Mouse (Mus musculus) CH12.LX (cell line): ENCODE results near the gene Ube2ql1. TPM values are rescaled to one million over a fixed set of nuclear protein-coding genes. Genes with fewer than 3 reads are reported as not detected.

ENCODE experiments used
- DNase-seq: peaks from one replicate; pipeline ENCODE4 v3.0.0-alpha.2; 2013; ENCODE audit errors: extremely low read depth
- H3K27ac ChIP-seq: 2 replicates; pipeline ENCODE4 v1.5.1; 2012; ENCODE audit warnings: low read depth, mild to moderate bottlenecking, control low read depth, moderate library complexity; ENCODE audit not compliant: insufficient read depth
- H3K27me3 ChIP-seq: replicated peaks from 2 replicates; pipeline ENCODE3; 2012; ENCODE audit warnings: inconsistent platforms
- H3K36me3 ChIP-seq, 2 experiments: replicated peaks in 1 of 2; 2 replicates each; pipeline versions ENCODE3 to v1.6.1; 2012; ENCODE audit warnings: inconsistent platforms in 1 of 2, low read length in 1 of 2, mild to moderate bottlenecking in 1 of 2, mixed read lengths in 1 of 2, moderate library complexity in 1 of 2; ENCODE audit not compliant: control insufficient read depth in 1 of 2, insufficient read depth in 1 of 2
- H3K4me1 ChIP-seq, 2 experiments: 2 replicates each; pipeline ENCODE4 v1.6.1; 2012; ENCODE audit warnings: inconsistent platforms in 1 of 2, moderate library complexity in 1 of 2; ENCODE audit not compliant: insufficient read depth in 2 of 2, control insufficient read depth in 1 of 2
- H3K4me2 ChIP-seq: 2 replicates; pipeline ENCODE4 v1.6.1; 2012; ENCODE audit warnings: low read depth, mild to moderate bottlenecking, control low read depth; ENCODE audit not compliant: poor library complexity, insufficient read depth, severe bottlenecking
- H3K4me3 ChIP-seq, 3 experiments: fragments of 150-350 bp in 1 of 3; sonication (generic) in 1 of 3; replicated peaks in 1 of 3; 2 replicates each; pipeline versions ENCODE3 to v1.5.1; 2011 to 2012; ENCODE audit warnings: low read depth in 2 of 3, low read length in 2 of 3, mild to moderate bottlenecking in 2 of 3, moderate library complexity in 2 of 3, control low read depth in 1 of 3, improper control_type of control experiment in 1 of 3, inconsistent platforms in 1 of 3, mixed read lengths in 1 of 3; ENCODE audit not compliant: poor library complexity in 1 of 3
- H3K79me2 ChIP-seq: replicated peaks from 2 replicates; pipeline ENCODE4 v1.6.1; 2012; ENCODE audit warnings: mild to moderate bottlenecking, moderate library complexity; ENCODE audit not compliant: control insufficient read depth, poor library complexity, insufficient read depth, severe bottlenecking; ENCODE audit errors: extremely low read depth
- H3K9ac ChIP-seq: 2 replicates; pipeline ENCODE4 v1.6.1; 2012; ENCODE audit warnings: low read depth, mild to moderate bottlenecking, control low read depth, moderate library complexity; ENCODE audit not compliant: insufficient read depth
- H3K9me3 ChIP-seq: replicated peaks from 2 replicates; pipeline ENCODE3; 2012; ENCODE audit warnings: low read length, inconsistent platforms, mixed read lengths
- CHD2 ChIP-seq: IDR thresholded peaks from 2 replicates; pipeline ENCODE4 v1.6.1; 2011; ENCODE audit warnings: low read length, improper control_type of control experiment
- E2F4 ChIP-seq: IDR thresholded peaks from 2 replicates; pipeline ENCODE4 v1.6.1; 2011; ENCODE audit warnings: low read depth, low read length, improper control_type of control experiment; ENCODE audit not compliant: insufficient replicate concordance
- ELF1 ChIP-seq: IDR thresholded peaks from 2 replicates; pipeline ENCODE4 v1.6.1; 2014; ENCODE audit warnings: low read depth, mild to moderate bottlenecking, inconsistent platforms, low read length, improper control_type of control experiment
- HCFC1 ChIP-seq: IDR thresholded peaks from 2 replicates; pipeline ENCODE4 v1.6.1; 2012; ENCODE audit warnings: low read depth, mild to moderate bottlenecking, inconsistent platforms, low read length, improper control_type of control experiment
- MEF2A ChIP-seq: IDR thresholded peaks from 2 replicates; pipeline ENCODE4 v1.6.1; 2014; ENCODE audit warnings: low read depth, mild to moderate bottlenecking, inconsistent platforms, low read length, improper control_type of control experiment, borderline replicate concordance
- NELFE ChIP-seq: IDR thresholded peaks from 2 replicates; pipeline ENCODE4 v1.6.1; 2011; ENCODE audit warnings: low read depth, low read length, improper control_type of control experiment
- PAX5 ChIP-seq: IDR thresholded peaks from 2 replicates; pipeline ENCODE4 v1.6.1; 2012; ENCODE audit warnings: low read length, inconsistent platforms, mixed read lengths
- RCOR1 ChIP-seq: conservative IDR thresholded peaks from 2 replicates; pipeline ENCODE4 v1.6.1; 2012; ENCODE audit warnings: low read depth, mild to moderate bottlenecking, inconsistent platforms, low read length, improper control_type of control experiment
- TCF12 ChIP-seq: IDR thresholded peaks from 2 replicates; pipeline ENCODE4 v1.6.1; 2014; ENCODE audit warnings: low read depth, mild to moderate bottlenecking, inconsistent platforms, low read length, improper control_type of control experiment
- USF2 ChIP-seq: conservative IDR thresholded peaks from 2 replicates; pipeline ENCODE4 v1.6.1; 2011; ENCODE audit warnings: low read depth, low read length, improper control_type of control experiment
- ZC3H11A ChIP-seq: IDR thresholded peaks from 2 replicates; pipeline ENCODE4 v1.6.1; 2012; ENCODE audit warnings: low read depth, mild to moderate bottlenecking, inconsistent platforms, low read length, improper control_type of control experiment
- ZMIZ1 ChIP-seq: IDR thresholded peaks from 2 replicates; pipeline ENCODE4 v1.6.1; 2012; ENCODE audit warnings: low read depth, mild to moderate bottlenecking, inconsistent platforms, low read length, improper control_type of control experiment
- ZNF384 ChIP-seq: IDR thresholded peaks from 2 replicates; pipeline ENCODE4 v1.6.1; 2012; ENCODE audit warnings: low read depth, low read length, improper control_type of control experiment, inconsistent platforms
- dilution Hi-C: fragments of 300-500 bp; cut with MboI; formaldehyde crosslinking; loops from 2 replicates; pipeline ENCODE4 v1.14.3; 2020; ENCODE audit warnings: low sequenced_read_pairs; ENCODE audit not compliant: extremely low pct_unique_long_range_greater_than_20kb, extremely low pct_ligation_motif_present
- in situ Hi-C: fragments of 300-500 bp; cut with MboI; formaldehyde crosslinking; loops from 3 replicates; pipeline ENCODE4 v1.14.3; 2019; ENCODE audit warnings: low sequenced_read_pairs, low pct_ligation_motif_present, low pct_unique_long_range_greater_than_20kb, mixed read lengths
- polyA plus RNA-seq: library from polyadenylated mRNA; unstranded; fragments of >175 nt; gene quantifications from 2 replicates; pipeline ENCODE4 v1.2.1, GENCODE M21; 2012; ENCODE audit warnings: low read depth; ENCODE audit not compliant: insufficient read length
- total RNA-seq, 2 experiments: library from RNA; depleted of rRNA; stranded (reverse); fragments of 300-350 nt in 1 of 2; fragments of >200 nt in 1 of 2; gene quantifications; 2 replicates each; pipeline ENCODE4 v1.2.3; 2012 to 2014

Gene Ube2ql1
- total and polyA plus RNA-seq, 3 experiments: not detected

DNA sequence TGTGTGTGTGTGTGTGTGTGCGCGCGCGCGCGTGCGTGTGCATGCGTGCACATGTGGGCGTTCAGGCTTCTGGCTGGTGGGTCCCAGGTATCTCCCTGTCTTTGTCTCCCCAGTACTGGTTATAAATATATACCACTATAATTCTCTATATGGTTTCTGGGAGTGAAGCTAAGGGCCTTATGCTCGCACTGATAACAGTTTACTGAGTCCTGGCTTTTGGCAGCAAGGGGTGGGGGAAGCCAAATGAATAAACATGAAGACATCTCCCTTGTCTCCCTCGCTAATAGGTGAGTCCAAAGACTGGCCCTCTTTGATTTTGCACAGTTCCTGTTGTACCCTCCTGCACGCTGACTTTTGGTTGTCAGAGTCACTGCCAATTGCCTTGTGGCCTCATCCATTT lies 32.2 kb downstream of the Ube2ql1 start:
- dilution Hi-C loops (no loop called here), in situ Hi-C loops (no loop called here)
- no peak for DNase-seq

DNA sequence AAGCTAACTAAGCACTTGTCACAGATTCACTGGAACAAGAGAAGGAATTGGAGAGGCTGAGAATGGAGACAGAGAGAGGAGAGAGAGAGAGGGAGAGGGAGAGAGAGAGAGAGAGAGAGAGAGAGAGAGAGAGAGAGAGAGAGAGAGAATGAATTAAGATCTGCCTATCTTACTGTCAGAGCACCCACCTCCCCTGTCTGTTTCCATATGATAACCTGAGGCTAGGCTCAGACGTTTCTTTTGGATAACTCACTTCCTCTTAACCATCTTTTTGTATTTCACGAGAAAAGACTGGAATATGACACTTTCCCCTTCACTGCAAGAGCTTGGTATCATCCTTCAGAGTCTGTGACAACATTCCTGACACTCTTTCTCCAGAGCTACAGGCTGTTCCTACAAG lies 32.8 kb downstream of the Ube2ql1 start:
- DNase-seq: no peak
- TF ChIP-seq TCF12 (no peak), E2F4 (no peak), ZNF384 (no peak), PAX5 (no peak), ELF1 (no peak), ZMIZ1 (no peak)
- dilution Hi-C loops: no loop called here

More for the DNA sequence above, 32.2 kb downstream of the Ube2ql1 start:
- Histone ChIP-seq H3K79me2 (no peaks in the 10 kb centered on the region), H3K4me1 (no peaks in the 10 kb centered on the region), H3K36me3 (no peaks in the 10 kb centered on the region), H3K9me3 (no peaks in the 10 kb centered on the region), H3K27ac (no peak overlapping the region), H3K27me3 (peaks cover 21% of the 10 kb centered on the region), H3K4me3 (no peak overlapping the region), H3K4me2 (no peak overlapping the region), H3K9ac (no peak overlapping the region)
- TF ChIP-seq MEF2A: no peak
- no peak for TF ChIP-seq USF2
- TF ChIP-seq ZMIZ1: no peak
- no peak for TF ChIP-seq PAX5
- no peak for TF ChIP-seq HCFC1
- TF ChIP-seq NELFE: no peak
- TF ChIP-seq RCOR1: no peak

DNA sequence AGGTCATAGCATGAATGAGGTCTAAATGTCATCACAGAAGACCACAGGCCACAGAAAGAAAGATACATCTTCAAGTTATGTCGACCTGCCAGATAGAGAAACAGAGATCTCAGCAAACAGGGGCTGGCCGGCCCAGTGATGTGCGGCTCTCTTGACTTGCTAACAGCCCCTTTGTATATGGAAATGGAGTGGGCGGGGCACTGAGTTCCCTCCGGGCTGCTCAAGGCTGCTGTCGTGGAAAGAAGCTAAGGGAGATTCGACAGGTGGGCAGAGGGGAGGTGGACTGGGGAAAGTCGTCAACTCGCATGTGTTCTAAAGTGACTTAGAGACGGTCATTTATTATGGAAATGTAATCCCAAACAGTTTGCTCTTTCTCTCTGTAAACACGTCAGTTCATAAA lies 36.2 kb downstream of the Ube2ql1 start:
- Histone ChIP-seq H3K79me2 (no peaks in the 10 kb centered on the region), H3K9ac (no peak overlapping the region), H3K27ac (no peak overlapping the region), H3K4me2 (no peak overlapping the region), H3K9me3 (no peaks in the 10 kb centered on the region), H3K27me3 (peaks cover 38% of the 10 kb centered on the region), H3K36me3 (no peaks in the 10 kb centered on the region), H3K4me3 (no peak overlapping the region), H3K4me1 (no peaks in the 10 kb centered on the region)
- in situ Hi-C loops (no loop called here), dilution Hi-C loops (no loop called here)
- no peak for DNase-seq
- TF ChIP-seq CHD2 (no peak), ZC3H11A (no peak)

More for the DNA sequence above, 32.8 kb downstream of the Ube2ql1 start:
- in situ Hi-C loops: no loop called here
- H3K4me2 ChIP-seq: no peak overlapping the region
- no peaks in the 10 kb centered on the region for H3K79me2 ChIP-seq
- no peaks in the 10 kb centered on the region for H3K36me3 ChIP-seq
- peaks cover 23% of the 10 kb centered on the region for H3K27me3 ChIP-seq
- no peaks in the 10 kb centered on the region for H3K9me3 ChIP-seq
- H3K9ac ChIP-seq: no peak overlapping the region
- H3K4me3 ChIP-seq: no peak overlapping the region
- no peak overlapping the region for H3K27ac ChIP-seq
- no peaks in the 10 kb centered on the region for H3K4me1 ChIP-seq
